Mouse (Mus musculus): ENCODE data around the gene Galnt18.

Galnt18 gene

GRCm38 (mm10) chr7:111779504-111780242 is at the start of gene Galnt18:
TSS of gene Galnt18 (minus strand) at chr7:111779977.
- DNase-seq (ENCODE audit: low spot score in 2 of 2), result peak; percentile 97

- DNase-seq (ENCODE audit: low spot score in 2 of 2), result no peak
Measured at GRCm38 (mm10) chr7:111827337-111827736, 47.6 kb upstream of the Galnt18 start.

GRCm38 (mm10) chr7:111813093-111813492 is 33.3 kb upstream of the Galnt18 start:
- peak; percentile 51 to 71 for DNase-seq (ENCODE audit: low spot score in 2 of 2)

- no peak for DNase-seq (ENCODE audit: low spot score in 2 of 2)
Measured at GRCm38 (mm10) chr7:111811036-111811435, 31.3 kb upstream of the Galnt18 start.

- no peak for DNase-seq (ENCODE audit: low spot score in 2 of 2)
Measured at GRCm38 (mm10) chr7:111809796-111810195, 30.0 kb upstream of the Galnt18 start.

- no peak for DNase-seq (ENCODE audit: low spot score in 2 of 2)
Measured at GRCm38 (mm10) chr7:111806083-111806482, 26.3 kb upstream of the Galnt18 start.

- no peak for DNase-seq (ENCODE audit: low spot score in 2 of 2)
Measured at GRCm38 (mm10) chr7:111804646-111805045, 24.9 kb upstream of the Galnt18 start.

- no peak for DNase-seq (ENCODE audit: low spot score in 2 of 2)
Measured at GRCm38 (mm10) chr7:111800785-111801184, 21.0 kb upstream of the Galnt18 start.

- peak; percentile 64 for DNase-seq (ENCODE audit: low spot score in 2 of 2)
Measured at GRCm38 (mm10) chr7:111800120-111800519, 20.3 kb upstream of the Galnt18 start.

- DNase-seq (ENCODE audit: low spot score in 2 of 2), result no peak
Measured at GRCm38 (mm10) chr7:111799021-111799420, 19.2 kb upstream of the Galnt18 start.

- no peak for DNase-seq (ENCODE audit: low spot score in 2 of 2)
Measured at GRCm38 (mm10) chr7:111797337-111798010, 17.7 kb upstream of the Galnt18 start.

- DNase-seq (ENCODE audit: low spot score in 2 of 2), result no peak
Measured at GRCm38 (mm10) chr7:111795059-111795458, 15.3 kb upstream of the Galnt18 start.

GRCm38 (mm10) chr7:111792154-111792553 is 12.4 kb upstream of the Galnt18 start:
- no peak for DNase-seq (ENCODE audit: low spot score in 2 of 2)

- DNase-seq (ENCODE audit: low spot score in 2 of 2), result no peak
Measured at GRCm38 (mm10) chr7:111791347-111791746, 11.6 kb upstream of the Galnt18 start.

- DNase-seq (ENCODE audit: low spot score in 2 of 2), result no peak
Measured at GRCm38 (mm10) chr7:111787921-111788320, 8.1 kb upstream of the Galnt18 start.

- DNase-seq (ENCODE audit: low spot score in 2 of 2), result peak; percentile 58 to 84
Measured at GRCm38 (mm10) chr7:111785478-111785877, 5.7 kb upstream of the Galnt18 start.

- peak; percentile 66 to 85 for DNase-seq (ENCODE audit: low spot score in 2 of 2)
Measured at GRCm38 (mm10) chr7:111782126-111782525, 2.3 kb upstream of the Galnt18 start.

- no peak for DNase-seq (ENCODE audit: low spot score in 2 of 2)
Measured at GRCm38 (mm10) chr7:111781316-111781715, 1.5 kb upstream of the Galnt18 start.

GRCm38 (mm10) chr7:111778789-111779503 is 831 bp downstream of the Galnt18 start:
- DNase-seq (ENCODE audit: low spot score in 2 of 2), result peak; percentile 58 to 71

GRCm38 (mm10) chr7:111778212-111778611 is 1.6 kb downstream of the Galnt18 start:
- DNase-seq (ENCODE audit: low spot score in 2 of 2), result no peak

GRCm38 (mm10) chr7:111777186-111777585 is 2.6 kb downstream of the Galnt18 start:
- no peak for DNase-seq (ENCODE audit: low spot score in 2 of 2)

GRCm38 (mm10) chr7:111776160-111776559 is 3.6 kb downstream of the Galnt18 start:
- DNase-seq (ENCODE audit: low spot score in 2 of 2), result no peak

- no peak for DNase-seq (ENCODE audit: low spot score in 2 of 2)
Measured at GRCm38 (mm10) chr7:111772398-111772797, 7.4 kb downstream of the Galnt18 start.
